Mouse (Mus musculus) ES-Bruce4 (cell line): ENCODE data around the gene Map1b. TPM values are rescaled to one million over a fixed set of nuclear protein-coding genes. Genes with fewer than 3 reads are reported as not detected.

Experiments used
- H3K27ac ChIP-seq: 2 replicates; pipeline ENCODE4 v1.5.1; 2012; ENCODE audit warnings: low read length, inconsistent platforms; ENCODE audit not compliant: insufficient read depth
- H3K27me3 ChIP-seq: 2 replicates; pipeline ENCODE4 v1.6.1; 2012; ENCODE audit warnings: mild to moderate bottlenecking, low read length, inconsistent platforms; ENCODE audit not compliant: control insufficient read depth, poor library complexity, insufficient read depth, severe bottlenecking
- H3K36me3 ChIP-seq: 2 replicates; pipeline ENCODE4 v1.6.1; 2012; ENCODE audit warnings: inconsistent platforms, mild to moderate bottlenecking, low read length, moderate library complexity; ENCODE audit not compliant: control insufficient read depth, poor library complexity, insufficient read depth, severe bottlenecking
- H3K4me1 ChIP-seq: one replicate; pipeline ENCODE4 v1.8.1; 2011; ENCODE audit warnings: low read length; ENCODE audit not compliant: control insufficient read depth, insufficient read depth
- H3K4me3 ChIP-seq: 2 replicates; pipeline ENCODE4 v1.5.1; 2011; ENCODE audit warnings: low read depth, mild to moderate bottlenecking, low read length
- H3K9ac ChIP-seq: 2 replicates; pipeline ENCODE4 v1.6.1; 2012; ENCODE audit warnings: low read depth, mild to moderate bottlenecking, inconsistent platforms; ENCODE audit not compliant: poor library complexity, severe bottlenecking
- H3K9me3 ChIP-seq: replicated peaks from 2 replicates; pipeline ENCODE4 v1.6.1; 2012; ENCODE audit warnings: mild to moderate bottlenecking, low read length, inconsistent platforms; ENCODE audit not compliant: control insufficient read depth, poor library complexity, insufficient read depth, severe bottlenecking
- CTCF ChIP-seq: IDR thresholded peaks from one replicate; pipeline ENCODE4 v1.8.1; 2011; ENCODE audit warnings: low read depth, low read length
- EP300 ChIP-seq: IDR thresholded peaks from 2 replicates; pipeline ENCODE4 v1.6.1; 2011; ENCODE audit warnings: low read depth, low read length; ENCODE audit not compliant: insufficient read depth
- POLR2A ChIP-seq: IDR thresholded peaks from one replicate; pipeline ENCODE4 v1.8.1; 2011; ENCODE audit warnings: low read length; ENCODE audit not compliant: insufficient read depth
- polyA plus RNA-seq: library from polyadenylated mRNA; stranded (reverse); fragments of >200 nt; gene quantifications from 2 replicates; pipeline ENCODE4 v1.2.4, GENCODE M21; 2011; ENCODE audit warnings: low read depth; ENCODE audit not compliant: missing spikeins, insufficient read depth, insufficient read length

The Map1b gene
- polyA plus RNA-seq, 1 experiment: 47.9 TPM

- H3K27ac ChIP-seq: no peak overlapping the region
- H3K36me3 ChIP-seq: peaks cover 14% of the 10 kb centered on the region
- H3K4me3 ChIP-seq: no peak overlapping the region
- no peaks in the 10 kb centered on the region for H3K4me1 ChIP-seq
- no peaks in the 10 kb centered on the region for H3K9me3 ChIP-seq
- no peak for TF ChIP-seq CTCF
- TF ChIP-seq EP300: no peak
- no peak for TF ChIP-seq POLR2A
- H3K9ac ChIP-seq: no peak overlapping the region
- no peaks in the 10 kb centered on the region for H3K27me3 ChIP-seq
Observed at GRCm38 (mm10) chr13:99399373-99399772, 117.0 kb downstream of the Map1b start.

DNA sequence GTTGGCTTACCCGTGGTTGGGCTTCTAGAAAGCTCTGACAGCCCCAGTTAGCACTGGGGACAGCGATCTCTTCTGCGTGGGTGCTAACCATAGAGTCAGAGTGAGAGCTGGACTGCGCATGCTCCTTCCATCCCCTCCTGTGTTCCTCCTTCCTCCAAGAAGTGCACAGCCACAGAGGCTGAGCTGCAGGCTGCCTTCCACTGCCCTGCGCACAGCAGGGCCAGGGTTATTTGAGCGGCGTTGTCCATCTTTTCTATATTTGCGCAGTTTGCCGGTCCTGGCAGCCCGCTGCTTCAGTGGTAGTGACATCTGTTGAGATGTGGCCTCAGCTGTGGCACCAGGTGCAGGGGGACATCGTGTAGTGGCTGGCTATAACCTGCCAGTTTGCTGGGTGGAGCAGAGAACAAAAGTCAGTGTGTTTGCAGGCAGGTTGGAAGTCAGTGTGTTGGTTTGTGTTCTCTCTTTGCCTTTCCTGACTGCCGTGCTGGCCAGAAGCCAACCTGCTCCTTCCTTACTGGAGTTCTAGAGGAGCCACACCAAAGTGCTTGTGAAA is 118.1 kb downstream of the Map1b start:
- Histone ChIP-seq H3K4me3 (no peak overlapping the region), H3K4me1 (no peaks in the 10 kb centered on the region), H3K36me3 (peaks cover 11% of the 10 kb centered on the region; the same call in 1 of the 2 replicates), H3K27ac (no peak overlapping the region), H3K9me3 (no peaks in the 10 kb centered on the region), H3K27me3 (no peaks in the 10 kb centered on the region), H3K9ac (no peak overlapping the region)
- no peak for TF ChIP-seq EP300
- no peak for TF ChIP-seq CTCF

DNA sequence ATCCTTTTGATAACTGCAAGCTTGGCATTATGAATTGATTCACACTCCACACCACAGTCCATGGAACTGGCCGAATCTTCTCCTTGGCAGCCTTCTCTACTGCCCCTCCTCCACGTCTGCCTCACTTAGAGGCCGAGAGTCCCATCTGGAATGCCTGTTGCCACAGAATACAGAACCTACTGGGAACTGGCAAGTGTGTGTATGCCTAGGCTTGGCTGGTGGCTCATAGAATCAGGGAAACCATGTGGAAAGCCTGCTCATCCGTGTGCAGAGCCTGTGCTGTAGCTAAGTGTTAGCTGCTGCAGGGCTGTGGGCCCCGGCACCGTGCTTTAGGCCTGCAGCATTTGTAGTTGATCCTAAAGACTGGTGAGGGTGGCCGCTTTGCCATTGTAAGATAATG is 119.1 kb downstream of the Map1b start:
- H3K27ac ChIP-seq: no peak overlapping the region

DNA sequence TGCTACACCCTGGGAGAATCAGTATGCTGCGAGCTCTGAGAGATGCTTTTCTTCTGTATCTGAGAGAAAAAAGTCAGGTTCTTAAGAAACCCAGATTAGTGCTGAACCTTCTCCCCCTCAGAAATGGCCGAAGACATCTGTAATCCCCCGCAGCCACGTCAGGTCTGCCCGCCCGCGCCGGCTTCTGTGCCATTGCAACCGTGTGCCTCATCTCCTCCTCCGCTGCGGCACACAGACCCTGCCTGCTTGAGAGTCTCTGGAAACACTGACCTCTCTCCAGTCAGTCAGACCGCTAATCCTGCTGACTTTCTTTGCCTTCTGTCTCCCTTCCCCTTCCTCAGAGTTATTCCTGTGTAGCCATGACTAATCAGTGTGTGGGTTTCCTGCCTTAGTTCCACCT is 120.8 kb downstream of the Map1b start:
- H3K36me3 ChIP-seq: peaks cover 6% of the 10 kb centered on the region; the same call in 1 of the 2 replicates
- no peaks in the 10 kb centered on the region for H3K9me3 ChIP-seq
- H3K4me1 ChIP-seq: no peaks in the 10 kb centered on the region
- H3K27me3 ChIP-seq: no peaks in the 10 kb centered on the region
- TF ChIP-seq POLR2A (no peak), EP300 (no peak), CTCF (no peak)
- no peak overlapping the region for H3K4me3 ChIP-seq
- H3K9ac ChIP-seq: no peak overlapping the region
- H3K27ac ChIP-seq: no peak overlapping the region

More for the DNA sequence above, 119.1 kb downstream of the Map1b start:
- Histone ChIP-seq H3K27me3 (no peaks in the 10 kb centered on the region), H3K9me3 (no peaks in the 10 kb centered on the region), H3K4me3 (no peak overlapping the region), H3K9ac (no peak overlapping the region), H3K36me3 (peaks cover 10% of the 10 kb centered on the region; the same call in 1 of the 2 replicates), H3K4me1 (no peaks in the 10 kb centered on the region)
- no peak for TF ChIP-seq EP300
- no peak for TF ChIP-seq CTCF
- TF ChIP-seq POLR2A: no peak

- no peak overlapping the region for H3K27ac ChIP-seq
- H3K4me1 ChIP-seq: no peaks in the 10 kb centered on the region
- H3K9ac ChIP-seq: no peak overlapping the region
- H3K27me3 ChIP-seq: no peaks in the 10 kb centered on the region
- H3K4me3 ChIP-seq: no peak overlapping the region
- no peaks in the 10 kb centered on the region for H3K9me3 ChIP-seq
- peaks cover 3% of the 10 kb centered on the region; the same call in 1 of the 2 replicates for H3K36me3 ChIP-seq
- TF ChIP-seq EP300 (no peak), CTCF (no peak), POLR2A (no peak)
Observed at GRCm38 (mm10) chr13:99394694-99395093, 121.6 kb downstream of the Map1b start.

- TF ChIP-seq POLR2A (no peak), CTCF (no peak), EP300 (no peak)
- no peaks in the 10 kb centered on the region for H3K27me3 ChIP-seq
- H3K4me1 ChIP-seq: no peaks in the 10 kb centered on the region
- H3K27ac ChIP-seq: no peak overlapping the region
- peaks cover 3% of the 10 kb centered on the region; the same call in 1 of the 2 replicates for H3K36me3 ChIP-seq
- H3K9ac ChIP-seq: no peak overlapping the region
- no peak overlapping the region for H3K4me3 ChIP-seq
- H3K9me3 ChIP-seq: no peaks in the 10 kb centered on the region
Observed at GRCm38 (mm10) chr13:99393128-99393527, 123.2 kb downstream of the Map1b start.
